Mouse (Mus musculus) cerebellum, postnatal 10 days (tissue): ENCODE results near the gene Arhgap8.
"Not testable (repeated sequence)": the region's sequence is repeated elsewhere in the genome, so short reads cannot be mapped to it uniquely, and the experiment has no call there.

ENCODE experiments used
- DNase-seq, 2 experiments: peaks; one replicate each; pipeline ENCODE4 v3.0.0; 2021; ENCODE audit warnings: mixed read lengths in 2 of 2

Gene Arhgap8

DNA sequence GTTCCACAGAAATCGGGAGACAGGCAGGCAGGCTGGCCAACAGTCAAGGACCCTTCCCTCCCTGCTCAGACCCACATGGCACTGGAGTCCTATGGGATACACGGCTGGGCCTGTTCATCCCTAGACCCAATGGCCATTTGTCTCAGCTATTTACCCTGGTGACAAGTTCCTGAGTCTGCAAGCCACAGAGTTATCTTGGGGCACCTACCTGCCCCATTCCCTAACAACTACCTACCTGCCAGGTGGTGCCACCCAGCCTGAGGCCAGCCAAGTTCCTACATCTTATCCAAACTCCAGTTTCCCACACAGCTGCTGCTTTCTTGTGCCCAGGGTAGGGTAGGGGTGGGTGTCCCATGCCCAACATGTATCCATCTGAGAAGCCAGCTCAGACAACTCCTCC is 21.7 kb upstream of the Arhgap8 start:
- DNase-seq, result no peak

DNA sequence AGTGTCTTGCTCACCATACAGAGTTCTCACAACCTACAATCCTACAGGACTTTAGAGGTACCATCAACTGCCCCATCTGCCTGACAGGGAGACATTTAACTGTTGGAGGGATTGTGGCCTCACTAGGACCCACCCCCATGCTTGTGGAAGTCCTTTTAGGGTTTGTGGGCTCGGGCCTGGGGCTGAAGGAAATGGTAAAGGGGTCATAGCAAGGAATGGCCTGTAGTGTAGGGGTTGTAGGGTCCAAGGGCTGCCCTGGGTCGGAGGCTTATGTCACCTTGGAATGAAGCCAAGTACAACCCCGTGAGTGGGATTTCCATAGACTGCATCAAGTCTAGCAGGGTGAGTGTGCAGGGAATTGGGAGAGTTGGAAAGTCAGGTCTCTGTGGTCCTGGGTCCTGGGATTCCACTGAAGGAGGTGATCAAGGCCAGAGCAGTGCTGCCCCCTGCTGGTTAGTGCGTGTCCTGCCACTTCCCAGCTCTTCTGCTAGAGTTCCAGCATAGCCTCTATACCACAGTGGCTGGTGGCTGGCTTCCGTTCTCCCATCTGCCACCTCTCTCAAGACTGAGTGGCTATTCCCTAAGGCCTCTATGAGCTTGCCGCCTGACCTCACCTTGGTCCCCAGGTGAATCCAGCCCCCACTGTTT is 19.6 kb upstream of the Arhgap8 start:
- peak; percentile 78 to 81 for DNase-seq

DNA sequence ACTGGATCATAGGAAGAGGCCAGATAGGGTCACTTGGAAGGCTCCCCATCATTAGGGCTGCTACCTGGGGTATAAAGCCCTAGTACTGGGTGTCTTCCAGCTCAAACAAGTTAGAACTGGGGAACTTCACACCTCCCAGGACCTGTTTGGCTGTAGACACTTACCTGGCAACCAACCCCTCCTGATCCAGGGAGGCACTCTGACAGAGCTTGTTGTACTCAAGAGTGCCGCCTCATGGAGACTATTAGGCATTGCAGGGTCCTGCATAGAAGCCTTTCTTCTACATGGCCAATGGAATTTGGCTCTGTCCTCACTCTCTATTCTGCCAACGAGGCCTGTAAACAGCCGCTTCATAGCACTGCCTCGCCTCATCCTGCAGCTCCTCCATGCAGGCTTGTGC is 17.9 kb upstream of the Arhgap8 start:
- peak; percentile 68 to 74 for DNase-seq

DNA sequence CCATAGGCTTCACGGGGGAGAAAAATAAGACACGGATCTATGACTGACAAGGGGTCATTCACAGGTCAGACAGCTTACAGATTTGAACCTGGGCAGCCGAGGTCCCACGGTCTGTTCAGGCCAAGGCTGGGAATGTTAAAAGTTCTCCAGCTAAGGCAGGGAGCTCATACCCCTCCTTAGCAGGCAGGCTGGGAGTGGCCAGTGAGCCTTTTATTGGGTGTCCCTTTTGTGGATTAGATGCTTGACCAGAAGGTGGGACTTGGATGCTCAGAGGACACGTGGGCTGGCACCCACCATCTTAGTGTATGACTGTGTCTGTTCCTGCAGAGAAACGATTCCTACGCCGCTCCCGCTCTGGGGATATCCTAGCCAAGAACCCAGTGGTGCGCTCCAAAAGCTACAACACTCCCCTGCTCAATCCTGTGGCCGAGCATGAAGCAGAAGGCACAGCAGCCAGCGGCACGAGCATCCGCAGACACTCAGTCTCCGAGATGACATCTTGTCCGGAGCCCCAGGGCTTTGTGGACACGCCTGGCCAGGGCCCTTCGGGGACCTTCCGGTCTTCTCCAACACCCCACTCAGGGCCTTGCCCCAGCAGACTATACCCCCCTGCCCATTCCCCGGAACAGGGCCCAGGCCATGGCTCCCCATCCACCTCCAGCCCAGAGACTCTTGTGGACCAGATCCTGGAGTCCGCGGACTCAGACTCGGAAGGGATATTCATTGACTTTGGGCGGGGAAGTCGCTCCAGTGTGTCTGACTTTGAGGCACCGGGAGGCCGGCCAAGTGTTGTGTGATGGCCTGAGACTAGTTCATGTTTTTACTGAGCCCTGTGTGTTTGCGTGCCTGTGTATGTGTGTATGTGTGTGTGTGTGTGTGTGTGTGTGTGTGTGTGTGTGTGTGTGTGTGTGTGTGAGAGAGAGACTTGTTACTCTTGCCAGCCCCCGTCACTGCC is 17.2 kb upstream of the Arhgap8 start:
- peak in 1 of 2 experiments; percentile 41 for DNase-seq

DNA sequence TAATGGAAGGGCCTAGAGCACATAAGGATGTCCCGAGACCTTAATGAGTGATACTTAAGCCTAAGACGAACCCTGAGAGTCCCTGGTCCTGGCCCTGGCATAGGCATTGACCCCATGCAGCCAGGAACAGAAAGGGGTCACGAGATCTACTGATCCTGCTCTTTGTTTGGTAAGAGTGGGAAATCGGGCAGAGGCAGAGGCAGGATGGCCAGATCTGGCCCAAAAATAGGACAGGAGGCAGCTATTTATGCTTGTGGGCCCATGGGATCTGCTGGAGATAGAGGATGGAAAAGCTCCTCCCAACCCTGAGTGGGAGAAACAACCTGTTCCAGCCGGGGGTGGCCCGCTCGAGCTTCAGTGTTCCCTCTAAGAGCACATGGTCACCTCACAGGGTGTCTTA is 15.9 kb upstream of the Arhgap8 start:
- no peak for DNase-seq

DNA sequence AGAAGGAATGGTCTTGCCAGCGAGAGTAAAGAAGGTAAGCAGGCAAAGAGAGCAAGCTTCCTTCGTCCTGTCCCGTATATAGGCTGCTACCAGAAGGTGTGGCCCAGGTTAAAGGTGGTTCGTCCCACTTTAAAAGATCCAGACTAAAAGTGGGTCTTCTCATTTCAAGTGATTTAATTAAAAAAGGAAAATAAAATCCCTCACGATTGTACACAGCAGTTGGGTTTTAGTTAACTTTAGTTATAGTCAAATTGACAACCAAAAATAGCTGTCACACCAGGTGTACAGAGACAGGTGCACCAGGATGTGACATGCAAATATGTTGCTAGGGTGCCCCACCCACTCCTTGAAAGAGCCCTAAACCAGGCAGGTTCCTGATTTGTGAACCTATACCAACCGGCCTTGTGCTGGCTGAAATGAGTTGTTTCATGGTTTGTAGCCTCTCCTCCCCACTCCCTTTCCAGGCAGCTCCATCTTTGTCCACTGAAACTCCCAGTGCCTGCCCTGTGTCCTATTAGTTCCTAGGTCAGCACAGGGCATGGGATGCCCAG is 14.4 kb upstream of the Arhgap8 start:
- DNase-seq, result no peak

DNA sequence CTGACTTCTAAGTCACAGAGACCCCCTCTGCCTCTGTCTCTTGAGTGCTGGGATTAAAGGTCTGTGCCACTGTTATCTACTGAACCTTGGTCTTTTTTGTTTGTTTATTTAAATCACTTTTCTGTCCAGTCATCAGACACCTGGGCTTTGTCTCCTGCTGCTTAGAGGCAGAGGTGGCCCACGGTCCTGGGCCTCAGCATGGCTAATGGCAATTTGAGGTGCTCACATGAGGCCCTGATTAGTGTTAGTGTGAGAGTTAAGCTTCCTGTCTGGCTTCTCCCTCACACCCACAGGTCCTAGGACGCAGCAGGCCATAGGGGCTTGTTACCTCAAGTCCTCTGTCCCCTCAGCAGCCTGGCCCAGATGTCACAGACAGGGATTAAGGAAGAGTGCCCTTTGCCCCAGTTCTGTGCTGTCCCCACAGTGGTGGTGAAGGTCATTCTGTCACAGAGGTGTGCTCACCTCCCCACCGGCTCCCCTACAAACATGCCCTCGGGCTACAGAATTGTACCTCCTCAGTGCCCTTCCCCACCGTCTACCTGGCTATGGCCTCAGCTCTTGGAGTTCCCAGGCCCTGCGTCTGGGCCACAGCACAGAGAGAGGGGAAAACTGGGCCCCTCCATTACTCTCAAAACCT is 12.8 kb upstream of the Arhgap8 start:
- no peak for DNase-seq

DNA sequence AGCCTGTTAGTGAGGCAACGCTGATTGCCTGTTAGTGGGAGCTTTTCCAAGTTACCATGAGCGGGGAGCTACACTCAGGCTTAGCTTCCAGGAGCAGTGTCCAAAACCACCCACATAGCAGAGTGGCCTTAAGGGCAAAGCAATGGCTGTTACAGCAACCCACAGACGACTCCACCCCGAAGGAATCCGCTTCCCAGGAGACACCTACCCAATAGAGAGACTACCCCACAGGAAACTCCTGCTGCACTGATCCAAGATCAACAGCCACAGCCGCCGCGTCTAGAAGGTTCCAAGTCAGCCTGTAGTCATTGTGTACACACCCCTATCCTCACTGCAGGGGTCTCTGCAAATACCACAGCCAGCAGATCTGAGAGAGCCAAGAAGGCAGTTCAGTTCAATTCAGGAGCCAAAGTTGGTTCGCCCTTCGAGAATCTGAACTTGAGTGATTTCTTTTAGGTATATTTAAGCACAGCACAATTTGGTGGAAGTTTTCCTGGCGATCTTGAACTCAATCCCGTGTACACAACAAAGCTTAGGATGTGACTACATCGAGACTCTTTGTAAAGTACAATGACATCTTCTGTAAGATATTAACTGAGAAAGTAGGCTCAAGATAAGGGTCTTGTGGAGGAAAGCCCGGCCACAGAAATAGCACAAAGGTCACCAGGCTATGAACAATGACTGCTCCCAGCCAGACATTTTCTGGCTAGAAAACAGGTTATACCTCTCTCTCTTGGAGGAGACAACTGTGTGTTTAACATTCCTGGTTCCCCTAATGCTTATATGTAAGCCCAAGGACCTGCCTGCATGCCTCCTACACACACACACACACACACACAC is 7.1 kb upstream of the Arhgap8 start:
- DNase-seq, result peak in 1 of 2 experiments; percentile 30

DNA sequence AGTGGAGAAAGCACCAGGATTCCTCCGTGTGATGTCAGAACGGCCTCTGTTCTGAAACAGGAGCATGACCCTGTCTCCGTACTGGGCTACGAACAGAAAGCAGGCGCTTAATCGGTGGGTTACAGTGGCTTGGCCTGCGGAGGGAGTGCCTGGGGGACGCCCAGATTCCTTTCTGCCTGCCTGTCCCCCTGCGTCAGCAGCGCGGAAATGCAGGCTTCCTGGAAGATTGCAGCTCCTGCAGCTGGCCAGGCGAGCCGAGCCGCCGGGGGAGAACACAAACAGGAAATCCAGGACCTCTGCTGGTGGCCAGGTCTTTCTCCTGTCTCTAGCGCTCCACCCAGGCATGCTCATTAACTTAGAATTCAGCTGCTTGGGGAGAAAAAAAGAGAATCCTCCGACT is 5.1 kb upstream of the Arhgap8 start:
- DNase-seq, result peak; percentile 56 to 61

DNA sequence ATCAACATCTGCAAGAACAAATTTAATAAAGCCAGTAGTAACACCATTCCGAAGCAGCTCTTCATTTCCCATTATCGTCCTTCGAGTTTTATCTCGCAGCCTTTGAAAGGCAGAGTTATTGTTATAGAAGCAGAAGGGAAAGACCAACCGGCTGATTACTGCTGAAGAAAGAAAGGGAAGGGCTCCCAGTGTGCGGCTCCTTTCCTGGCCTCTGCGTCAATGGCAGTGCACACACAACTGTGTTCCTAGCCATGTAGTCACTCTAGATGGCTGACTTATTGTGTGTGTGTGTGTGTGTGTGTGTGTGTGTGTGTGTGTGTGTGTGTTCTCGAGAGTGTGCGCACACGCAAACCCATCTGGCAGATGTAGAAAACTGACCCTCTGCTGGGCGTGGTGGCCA is 4.7 kb upstream of the Arhgap8 start:
- no peak for DNase-seq

DNA sequence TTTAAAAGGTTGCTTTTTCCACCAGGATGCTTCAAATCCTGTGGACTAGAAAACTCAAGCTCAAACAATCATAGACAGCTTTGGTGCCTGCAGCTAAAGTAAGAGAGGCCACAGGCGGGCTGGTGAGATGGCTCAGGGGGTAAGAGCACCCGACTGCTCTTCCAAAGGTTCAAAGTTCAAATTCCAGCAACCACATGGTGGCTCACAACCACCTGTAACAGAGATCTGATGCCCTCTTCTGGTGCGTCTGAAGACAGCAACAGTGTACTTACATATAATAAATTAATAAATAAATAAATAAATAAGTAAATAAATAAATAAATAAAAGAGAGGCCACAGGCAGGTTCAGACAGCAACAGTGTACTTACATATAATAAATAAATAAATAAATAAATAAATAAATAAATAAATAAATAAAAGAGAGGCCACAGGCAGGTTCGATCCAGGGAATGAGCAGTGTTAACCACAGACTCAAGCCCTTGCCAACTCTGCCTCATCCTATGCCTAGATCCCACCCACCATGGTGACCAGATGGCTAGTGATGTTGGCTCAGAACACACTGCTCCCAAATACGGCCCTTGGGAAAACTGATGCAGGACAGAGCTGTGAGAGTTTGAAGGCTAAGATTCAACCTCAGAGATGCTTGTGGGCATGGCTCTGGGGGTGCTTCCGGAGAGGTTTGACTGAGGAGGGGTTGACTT is 2.1 kb upstream of the Arhgap8 start:
- peak; percentile 46 to 66 for DNase-seq

DNA sequence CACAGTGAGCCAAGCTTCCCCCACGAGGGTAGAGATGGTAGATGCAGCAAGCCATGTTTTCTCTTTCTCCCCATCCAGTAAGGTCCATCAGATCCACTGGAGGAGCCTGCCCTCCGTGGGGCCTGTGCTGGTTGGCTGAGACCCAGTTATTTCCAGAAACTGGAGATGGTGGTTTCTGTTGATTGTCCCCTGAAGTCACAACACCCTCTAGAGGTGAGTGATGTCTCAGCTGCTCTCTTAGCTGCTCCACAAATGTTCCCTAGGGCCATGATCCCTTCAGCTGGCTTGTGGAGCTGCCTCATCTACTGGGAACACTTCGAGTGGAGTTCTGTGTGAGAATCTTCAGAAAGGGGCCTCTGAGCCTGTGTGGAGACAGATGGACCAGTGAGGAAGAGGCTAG is 1.1 kb upstream of the Arhgap8 start:
- DNase-seq, result no peak

DNA sequence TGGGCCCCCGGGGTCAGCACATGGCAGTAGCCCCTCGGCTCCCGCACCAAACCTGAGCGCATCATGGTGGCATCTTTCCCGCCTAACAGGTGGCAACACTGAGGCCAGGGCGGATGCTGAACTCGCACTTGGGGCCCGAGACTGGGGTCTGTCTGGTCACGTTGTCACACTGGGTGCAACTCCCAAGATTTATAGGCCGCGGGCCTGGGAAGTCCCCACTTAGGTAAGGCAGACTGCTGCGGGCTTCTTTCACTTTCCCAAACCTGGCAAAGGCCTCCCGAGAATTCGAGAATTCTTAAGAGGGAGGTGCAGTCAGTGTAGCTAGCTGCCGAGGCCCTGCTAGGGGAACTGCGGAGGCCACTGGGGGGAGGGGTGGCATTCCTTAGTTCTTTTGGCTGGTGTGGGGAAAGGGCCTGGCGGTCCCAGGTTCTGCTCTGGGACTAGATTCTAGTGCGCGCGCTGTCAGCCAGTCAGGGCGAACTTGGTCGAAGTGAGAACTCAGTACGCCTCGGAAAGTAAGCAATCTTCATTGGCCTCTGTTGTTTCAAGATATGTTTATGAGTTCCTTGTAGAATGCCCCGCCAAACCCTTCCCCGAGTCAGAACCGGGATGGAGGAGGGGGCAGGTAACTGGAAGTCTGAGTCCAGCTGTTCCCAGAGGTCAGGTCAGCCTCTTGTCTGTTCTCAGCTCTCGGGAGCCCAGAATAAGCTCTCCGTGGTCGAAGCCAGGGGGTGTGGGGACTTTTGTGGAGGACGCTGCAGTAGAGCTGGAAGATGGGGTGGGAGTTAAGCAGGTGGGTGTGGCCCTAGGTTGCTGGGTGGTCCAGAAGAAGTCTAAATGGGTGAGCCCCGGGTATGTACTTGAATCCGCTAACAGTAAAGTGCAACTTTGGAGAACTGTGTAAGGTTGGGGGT is 696 bp downstream of the Arhgap8 start:
- DNase-seq, result no peak

DNA sequence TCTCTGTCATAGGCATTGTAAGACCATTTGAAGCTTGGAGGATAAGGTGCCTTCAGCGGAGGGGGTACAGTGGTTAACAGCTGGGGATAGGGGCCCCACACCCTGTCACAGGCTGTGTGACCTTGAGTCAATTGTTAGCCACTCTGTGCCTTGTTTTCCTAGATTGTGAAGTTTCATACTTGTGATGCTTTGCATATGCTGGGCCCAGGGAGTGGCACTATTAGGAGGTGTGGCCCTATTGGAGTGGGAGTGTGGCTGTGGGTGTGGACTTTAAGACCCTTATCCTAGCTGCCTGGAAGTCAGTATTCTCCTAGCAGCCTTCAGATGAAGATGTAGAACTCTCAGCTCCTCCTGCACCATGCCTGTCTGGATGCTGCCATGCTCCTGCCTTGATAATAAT is 3.8 kb downstream of the Arhgap8 start:
- DNase-seq, result not testable (repeated sequence)

DNA sequence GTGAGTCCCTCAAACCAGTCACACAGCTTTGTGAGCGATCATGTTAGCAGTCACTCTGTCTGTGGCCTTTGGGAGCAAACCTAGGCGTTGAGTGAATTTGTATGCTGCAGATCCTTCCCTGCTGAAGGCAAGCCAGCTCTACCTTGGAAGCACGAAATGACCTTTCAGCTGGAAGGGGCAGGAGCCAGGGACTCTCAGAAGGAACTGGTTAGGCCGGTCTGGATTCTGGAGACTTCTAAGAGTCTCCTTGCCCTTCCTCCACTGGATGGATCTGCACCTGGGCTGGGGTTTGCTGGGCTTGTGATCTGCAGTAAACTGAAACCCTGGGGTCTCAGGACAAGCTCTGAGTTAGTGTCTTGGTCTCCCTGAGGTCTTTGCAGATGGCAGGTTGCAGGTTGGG is 4.3 kb downstream of the Arhgap8 start:
- no peak for DNase-seq

DNA sequence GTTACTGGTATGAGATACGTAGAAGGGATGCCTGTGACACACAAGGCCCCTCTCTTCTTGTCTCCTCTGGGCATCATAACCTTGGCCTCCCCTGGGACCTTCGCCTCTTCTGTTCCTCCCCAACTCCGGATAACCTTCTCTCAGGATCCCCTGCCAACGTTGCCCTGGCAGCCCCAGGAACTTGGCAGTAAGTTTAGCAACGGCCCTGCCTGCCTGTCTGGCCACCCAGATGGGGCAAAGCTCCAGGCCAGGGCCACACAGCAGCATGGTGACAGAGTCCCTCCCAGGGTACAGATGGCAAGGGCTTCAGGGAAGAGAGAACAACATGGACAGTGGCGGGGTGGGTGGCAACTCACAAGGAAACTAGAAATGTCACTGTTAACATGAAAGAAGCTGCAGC is 9.8 kb downstream of the Arhgap8 start:
- peak; percentile 88 to 94 for DNase-seq

DNA sequence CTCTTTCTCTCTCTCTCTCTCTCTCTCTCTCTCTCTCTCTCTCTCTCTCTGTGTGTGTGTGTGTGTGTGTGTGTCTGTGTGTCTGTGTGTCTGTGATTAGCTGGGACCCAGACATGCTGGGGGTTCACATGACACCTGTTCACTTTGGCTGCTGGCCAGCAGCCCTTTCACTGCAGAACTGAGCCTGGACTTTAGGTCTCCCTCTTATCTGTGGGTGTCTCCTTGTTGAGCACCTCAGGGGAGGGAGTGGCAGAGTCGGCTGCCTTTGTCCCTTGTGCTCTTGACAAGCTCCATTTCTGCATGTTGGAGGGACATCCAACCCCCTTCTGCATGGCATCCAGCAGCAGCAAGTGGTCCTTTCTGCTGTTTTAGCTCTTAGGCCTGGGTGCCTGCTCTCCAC is 11.0 kb downstream of the Arhgap8 start:
- peak; percentile 34 to 40 for DNase-seq

DNA sequence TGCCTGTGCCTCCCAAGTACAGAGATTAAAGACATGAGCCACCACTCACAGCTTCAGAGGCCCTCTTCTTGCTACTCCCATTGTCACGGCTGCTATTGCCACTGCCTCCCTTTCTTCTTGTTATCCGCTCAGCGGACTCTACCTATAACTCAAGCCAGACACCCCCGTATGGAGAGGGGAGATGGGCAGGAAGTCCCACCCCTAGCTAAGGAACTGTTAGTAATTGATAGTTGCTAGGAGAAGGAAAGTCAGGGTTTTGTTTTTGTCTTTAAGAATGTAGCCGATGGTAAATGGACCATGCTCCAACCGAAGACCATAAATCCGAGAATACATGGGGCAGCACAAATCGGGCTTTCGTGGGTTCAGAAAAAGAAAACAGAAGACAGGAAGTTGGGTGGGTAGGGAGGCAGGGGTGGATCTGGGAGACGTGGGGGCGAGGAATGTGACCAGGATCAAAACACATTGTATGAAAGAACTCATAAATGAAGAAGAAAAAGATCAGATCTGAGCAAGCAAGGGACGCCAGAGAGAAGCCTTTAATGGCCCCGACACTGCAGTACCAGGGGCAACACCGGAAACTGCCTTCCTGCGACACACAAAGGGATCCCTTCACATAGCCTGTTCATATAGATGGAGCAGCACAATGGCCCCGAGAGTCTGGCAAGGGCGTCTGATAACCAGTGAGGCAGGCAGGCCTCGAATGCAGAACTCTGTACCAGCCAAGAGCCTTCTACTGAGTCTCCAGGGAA is 12.0 kb downstream of the Arhgap8 start:
- DNase-seq, result no peak

DNA sequence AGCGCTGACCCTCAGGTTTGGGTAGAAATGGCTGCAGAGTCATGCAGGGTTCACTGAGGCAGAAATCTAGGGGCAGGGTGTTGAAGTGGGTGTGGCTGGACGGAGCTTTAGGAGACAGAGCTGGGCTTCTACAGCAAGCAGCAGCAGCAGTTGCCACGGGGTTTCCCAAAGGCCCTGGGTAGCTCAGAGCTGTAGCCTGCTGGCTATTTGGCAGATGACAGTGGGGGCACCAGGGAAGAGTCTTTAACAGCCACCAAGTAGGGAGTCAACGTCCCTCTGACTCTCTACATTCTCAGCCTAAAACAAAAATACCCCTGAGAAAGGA is 12.5 kb downstream of the Arhgap8 start:
- DNase-seq, result no peak

DNA sequence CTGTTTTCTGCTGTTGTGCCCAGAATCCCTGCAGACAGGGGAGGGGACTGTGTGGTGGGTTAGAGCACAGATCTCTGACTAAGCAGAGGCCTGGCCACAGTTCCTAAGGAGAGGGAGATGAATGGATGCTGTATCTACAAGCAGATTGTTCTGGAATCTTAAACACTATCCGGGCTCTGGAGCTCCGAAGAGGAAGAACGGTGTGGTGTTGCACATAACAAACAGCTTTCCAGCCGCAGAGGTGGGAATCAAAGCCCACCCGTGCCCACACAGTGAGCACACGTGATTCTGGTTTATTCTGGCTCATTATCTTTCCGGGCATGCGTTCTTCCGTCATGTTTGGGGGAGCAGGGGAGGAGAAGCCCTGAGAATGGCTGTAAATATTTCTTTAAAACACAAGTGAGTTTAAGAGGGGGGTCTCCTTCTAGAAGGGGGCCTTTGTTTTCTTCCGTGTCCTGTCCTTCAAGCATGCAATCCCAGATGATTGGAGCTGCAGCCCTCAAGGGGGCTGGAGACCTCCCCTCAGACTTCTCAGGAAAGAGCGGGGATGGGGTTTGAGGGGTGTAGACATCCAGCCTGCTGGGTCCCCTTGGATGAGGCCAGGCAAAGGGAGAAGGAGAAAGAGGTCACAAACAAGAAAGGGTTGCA is 16.6 kb downstream of the Arhgap8 start:
- DNase-seq, result no peak
